Mouse (Mus musculus): ENCODE measurements around the gene Rhbdf1. TPM values are rescaled to one million over a fixed set of nuclear protein-coding genes. Genes with fewer than 3 reads are reported as not detected.
A peak's percentile ranks its signal among the peaks of the same experiment; 100 is the strongest.

Rhbdf1 gene
- polyA plus RNA-seq, 1 experiment from 2014 or later, result 83.7 TPM

DNA sequence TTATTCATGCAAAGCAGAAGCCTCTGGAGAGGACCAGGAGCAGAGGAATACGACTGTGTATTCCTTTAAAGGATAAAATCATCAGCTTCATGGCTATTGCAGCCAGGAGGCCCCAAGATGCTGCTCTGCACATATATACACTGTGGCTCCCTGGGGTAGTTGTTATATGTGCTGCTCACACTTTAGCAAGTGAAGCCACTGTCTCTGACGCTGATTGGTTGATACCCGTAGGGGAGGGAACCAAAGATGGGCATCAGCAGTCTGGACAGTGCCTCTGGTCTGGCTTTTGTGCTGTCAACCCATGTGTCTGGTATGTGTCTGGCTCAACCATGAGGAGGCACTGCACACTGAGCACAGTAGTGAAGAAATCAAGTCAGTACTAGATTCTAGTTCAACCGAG, 55.4 kb downstream of the Rhbdf1 start:
- H3K27ac ChIP-seq, result no peak overlapping the region
- no peak overlapping the region for H3K4me3 ChIP-seq
- H3K4me1 ChIP-seq, result peaks cover 7% of the 10 kb centered on the region
- no peak overlapping the region for H3K9ac ChIP-seq
- no peaks in the 10 kb centered on the region for H3K9me3 ChIP-seq
- no peaks in the 10 kb centered on the region for H3K36me3 ChIP-seq
- ATAC-seq (ENCODE audit: insufficient number of reproducible peaks, low FRiP score, low TSS enrichment, low read depth), result no peak
- peaks cover 2% of the 10 kb centered on the region; the same call in 1 of the 2 replicates for H3K27me3 ChIP-seq
- WGBS, result 72% methylated on average over 4 of the region's 4 CpGs
- no peak overlapping the region for H3K4me2 ChIP-seq

DNA sequence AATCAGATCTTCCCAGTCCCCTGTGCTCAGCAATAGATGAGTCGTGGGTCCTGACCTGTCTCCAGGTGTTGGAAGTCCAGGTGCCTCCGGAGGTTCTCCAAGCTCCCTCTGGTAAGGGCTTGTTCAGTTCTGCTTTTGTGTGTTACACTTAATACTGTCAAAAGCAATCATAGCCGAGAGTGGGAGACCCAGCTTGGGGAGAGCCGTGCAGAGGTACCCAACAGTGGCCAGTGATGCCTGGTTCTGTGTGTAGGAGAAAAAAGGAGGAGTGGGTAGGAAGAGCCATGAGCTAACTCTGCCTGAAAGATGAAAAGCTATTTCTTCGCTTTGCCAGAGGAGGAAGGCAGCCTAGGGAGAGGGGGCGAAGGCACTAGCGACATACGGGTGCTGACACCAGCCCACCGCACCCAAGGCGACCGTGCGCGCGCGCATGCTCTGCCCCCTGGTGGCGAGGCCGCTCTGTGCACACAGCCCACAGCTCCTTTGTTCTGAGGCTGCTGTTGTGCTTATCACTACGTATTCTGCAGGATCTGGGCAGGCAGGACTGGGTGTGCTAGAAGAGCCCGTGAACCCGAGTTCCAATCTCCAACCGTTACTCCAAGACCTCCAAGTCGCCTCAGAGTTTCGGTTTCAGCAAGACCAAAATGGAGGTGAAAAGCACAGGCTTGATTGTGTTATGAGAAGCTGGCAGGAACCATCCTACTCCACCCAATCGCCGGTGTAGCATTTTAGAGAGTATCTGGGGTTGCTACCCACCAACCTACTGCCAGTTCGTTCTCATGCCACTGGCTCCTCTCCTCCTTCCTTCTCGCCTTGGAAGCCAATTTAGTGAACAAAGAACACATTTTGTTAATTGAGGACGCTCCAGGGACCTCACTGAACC, 59.9 kb downstream of the Rhbdf1 start:
- peak; percentile 74; the same call in 1 of the 2 replicates for ATAC-seq (ENCODE audit: insufficient number of reproducible peaks, low FRiP score, low TSS enrichment, low read depth)
- H3K4me2 ChIP-seq, result peak overlapping the region; percentile 57
- peak overlapping the region; percentile 27 for H3K4me3 ChIP-seq
- H3K4me1 ChIP-seq, result peaks cover 17% of the 10 kb centered on the region
- H3K27me3 ChIP-seq, result peaks cover 13% of the 10 kb centered on the region; the same call in 1 of the 2 replicates
- H3K27ac ChIP-seq, result no peak overlapping the region
- H3K36me3 ChIP-seq, result no peaks in the 10 kb centered on the region
- no peaks in the 10 kb centered on the region for H3K9me3 ChIP-seq
- H3K9ac ChIP-seq, result no peak overlapping the region
- 14% methylated on average over 28 of the region's 28 CpGs for WGBS

DNA sequence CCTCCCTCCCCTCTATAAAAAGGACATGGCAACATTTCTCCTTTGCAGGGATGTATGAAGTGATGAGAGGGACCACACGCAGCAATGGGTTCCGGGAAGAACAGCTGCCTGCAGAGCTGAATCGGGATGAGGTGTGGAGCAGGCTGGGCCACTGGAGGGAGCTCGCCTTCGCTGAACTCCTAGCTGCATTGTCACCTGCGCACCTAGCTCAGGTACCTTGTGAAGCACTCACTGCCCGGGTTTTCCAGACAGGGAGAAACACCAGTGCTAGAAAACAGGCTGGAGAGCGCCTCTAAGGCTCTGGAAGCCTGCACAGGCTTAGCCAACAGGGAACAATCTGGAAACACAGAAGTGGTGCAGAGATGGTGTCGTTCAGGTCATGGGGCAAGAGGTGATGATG, 60.6 kb downstream of the Rhbdf1 start:
- 9% methylated on average over 9 of the region's 9 CpGs for WGBS
- no peak overlapping the region for H3K9ac ChIP-seq

DNA sequence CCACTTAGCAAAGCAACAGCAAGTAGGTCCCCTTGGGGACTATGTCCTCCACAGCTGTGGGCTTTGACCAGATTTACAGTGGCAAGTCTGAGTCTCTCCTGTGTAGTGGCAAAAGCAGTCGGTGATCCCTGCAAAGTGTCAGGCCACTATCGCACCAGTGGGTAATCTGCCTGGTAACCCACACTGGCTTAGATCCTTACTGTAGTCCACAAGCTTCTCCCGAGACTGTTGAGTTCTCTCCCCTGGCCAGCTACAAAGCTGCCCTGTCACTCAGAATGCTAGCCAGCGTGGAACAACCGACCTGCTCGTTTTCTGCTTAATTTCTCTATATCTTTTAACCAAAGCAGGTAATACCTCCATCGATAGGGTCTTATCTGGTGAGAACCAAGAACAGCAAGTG, 61.8 kb downstream of the Rhbdf1 start:
- H3K27me3 ChIP-seq, result peaks cover 13% of the 10 kb centered on the region; the same call in 1 of the 2 replicates
- no peak overlapping the region for H3K27ac ChIP-seq
- H3K4me2 ChIP-seq, result no peak overlapping the region
- H3K4me3 ChIP-seq, result no peak overlapping the region
- peaks cover 17% of the 10 kb centered on the region for H3K4me1 ChIP-seq
- H3K9me3 ChIP-seq, result no peaks in the 10 kb centered on the region
- ATAC-seq (ENCODE audit: insufficient number of reproducible peaks, low FRiP score, low TSS enrichment, low read depth), result no peak
- no peak overlapping the region for H3K9ac ChIP-seq
- 79% methylated on average over 7 of the region's 7 CpGs for WGBS
- H3K36me3 ChIP-seq, result no peaks in the 10 kb centered on the region

More for the DNA sequence above, 60.6 kb downstream of the Rhbdf1 start:
- no peak overlapping the region for H3K27ac ChIP-seq
- peak overlapping the region; percentile 27 for H3K4me3 ChIP-seq
- H3K27me3 ChIP-seq, result peaks cover 13% of the 10 kb centered on the region; the same call in 1 of the 2 replicates
- peaks cover 17% of the 10 kb centered on the region for H3K4me1 ChIP-seq
- H3K36me3 ChIP-seq, result no peaks in the 10 kb centered on the region
- no peak for ATAC-seq (ENCODE audit: insufficient number of reproducible peaks, low FRiP score, low TSS enrichment, low read depth)
- H3K9me3 ChIP-seq, result no peaks in the 10 kb centered on the region
- peak overlapping the region; percentile 57 for H3K4me2 ChIP-seq

Other genes starting within 250 kb of the Rhbdf1 start
- gene Nsg2, start 221.8 kb downstream of the Rhbdf1 start, polyA plus RNA-seq (2015; fragmentation: Nextera tagmentation; extraction: Ambion mirVana), result 6.3 TPM in 2 replicates
- 0.31 and 0.55 TPM in 2 replicates for gene Il9r, start 22.0 kb downstream of the Rhbdf1 start, polyA plus RNA-seq (2015; fragmentation: Nextera tagmentation; extraction: Ambion mirVana)
- 45.6 and 48.1 TPM in 2 replicates for gene Snrnp25, start 16.9 kb downstream of the Rhbdf1 start, polyA plus RNA-seq (2015; fragmentation: Nextera tagmentation; extraction: Ambion mirVana)
- 39.4 and 40.0 TPM in 2 replicates for gene Mpg, start 4.2 kb upstream of the Rhbdf1 start, polyA plus RNA-seq (2015; fragmentation: Nextera tagmentation; extraction: Ambion mirVana)
- gene Nprl3, start 45.4 kb upstream of the Rhbdf1 start, polyA plus RNA-seq (2015; fragmentation: Nextera tagmentation; extraction: Ambion mirVana), result 34.7 and 41.8 TPM in 2 replicates
- 54.8 and 106 TPM in 2 replicates for gene Hba-x, start 54.1 kb upstream of the Rhbdf1 start, polyA plus RNA-seq (2015; fragmentation: Nextera tagmentation; extraction: Ambion mirVana)
- 6,189 and 6,336 TPM in 2 replicates for gene Hba-a1, start 61.2 kb upstream of the Rhbdf1 start, polyA plus RNA-seq (2015; fragmentation: Nextera tagmentation; extraction: Ambion mirVana)
- 1.1 TPM in 2 replicates for gene Hbq1b, start 64.7 kb upstream of the Rhbdf1 start, polyA plus RNA-seq (2015; fragmentation: Nextera tagmentation; extraction: Ambion mirVana)
- 16,413 and 16,715 TPM in 2 replicates for gene Hba-a2, start 74.2 kb upstream of the Rhbdf1 start, polyA plus RNA-seq (2015; fragmentation: Nextera tagmentation; extraction: Ambion mirVana)
- 0.78 and 0.79 TPM in 2 replicates for gene Hbq1a, start 77.8 kb upstream of the Rhbdf1 start, polyA plus RNA-seq (2015; fragmentation: Nextera tagmentation; extraction: Ambion mirVana)
- 28.4 and 28.6 TPM in 2 replicates for gene Sh3pxd2b, start 125.5 kb upstream of the Rhbdf1 start, polyA plus RNA-seq (2015; fragmentation: Nextera tagmentation; extraction: Ambion mirVana)
- gene Ubtd2, start 233.1 kb upstream of the Rhbdf1 start, polyA plus RNA-seq (2015; fragmentation: Nextera tagmentation; extraction: Ambion mirVana), result 90.6 and 97.1 TPM in 2 replicates